Mouse (Mus musculus): ENCODE data around the gene Cfap43.

DNA sequence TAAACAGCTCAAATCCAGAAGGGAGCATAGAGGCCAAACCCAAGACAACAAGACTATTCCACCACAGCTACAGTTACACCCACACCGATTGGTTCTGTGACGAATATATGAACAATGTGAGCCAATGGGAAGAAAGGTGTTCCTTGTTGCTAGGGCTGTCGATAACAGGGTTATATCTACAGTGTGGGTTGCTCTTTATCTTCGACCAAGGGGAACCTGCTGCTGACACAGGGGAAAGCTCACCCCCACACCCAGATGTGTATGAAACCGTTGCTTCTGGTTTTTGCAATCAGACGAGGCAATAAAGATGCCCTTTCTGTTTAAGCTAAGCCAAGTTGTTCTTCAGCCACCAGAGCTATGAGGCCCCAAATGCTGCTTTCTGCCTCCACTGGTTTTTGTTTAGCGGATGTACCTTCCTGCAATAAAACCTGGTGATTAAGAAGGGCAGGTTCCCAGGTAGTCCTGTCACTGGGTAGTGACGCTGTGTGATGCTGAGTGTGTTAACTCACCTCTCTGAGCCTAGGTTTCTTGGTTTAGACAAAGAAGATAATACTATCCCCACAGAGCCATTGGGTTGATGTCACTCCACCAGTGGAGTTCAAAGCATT, 20.5 kb downstream of the Cfap43 start:
- TF ChIP-seq ZNF384 (IDR thresholded peaks at IDR 0.05; ENCODE audit: low read depth, low read length) = no peak
- no peak for TF ChIP-seq HCFC1 (IDR thresholded peaks at IDR 0.05; ENCODE audit: borderline replicate concordance, insufficient read depth, low read length)

Data from ES-E14 (cell line).